Mouse (Mus musculus) heart, embryonic 12.5 days (tissue): ENCODE results near the gene Chmp4b. TPM values are rescaled to one million over a fixed set of nuclear protein-coding genes. Genes with fewer than 3 reads are reported as not detected.

Source experiments
- ATAC-seq: fragments of 200-750 bp; cut with Nextera tagmentation; 2 replicates; pipeline ENCODE4 v1.8.0; 2017; ENCODE audit warnings: moderate TSS enrichment, moderate library complexity; ENCODE audit not compliant: insufficient number of reproducible peaks, low FRiP score
- H3K27ac ChIP-seq: fragments of 300-500 bp; sonication (generic); 2 replicates; pipeline ENCODE4 v1.5.1; 2016; ENCODE audit warnings: mild to moderate bottlenecking, moderate library complexity; ENCODE audit not compliant: poor library complexity, severe bottlenecking
- H3K27me3 ChIP-seq: fragments of 300-500 bp; sonication (generic); replicated peaks from 2 replicates; pipeline ENCODE4 v1.6.1; 2016; ENCODE audit warnings: mild to moderate bottlenecking, moderate library complexity
- H3K36me3 ChIP-seq: fragments of 300-500 bp; sonication (generic); 2 replicates; pipeline ENCODE4 v1.6.1; 2016; ENCODE audit warnings: mild to moderate bottlenecking, moderate library complexity
- H3K4me1 ChIP-seq: fragments of 300-500 bp; sonication (generic); replicated peaks from 2 replicates; pipeline ENCODE4 v1.6.1; 2016; ENCODE audit warnings: mild to moderate bottlenecking
- H3K4me2 ChIP-seq: fragments of 300-500 bp; sonication (generic); 2 replicates; pipeline ENCODE4 v1.6.1; 2016; ENCODE audit warnings: mild to moderate bottlenecking, moderate library complexity
- H3K4me3 ChIP-seq: fragments of 300-500 bp; sonication (generic); 2 replicates; pipeline ENCODE4 v1.5.1; 2016; ENCODE audit warnings: mild to moderate bottlenecking
- H3K9ac ChIP-seq: fragments of 300-500 bp; sonication (generic); 2 replicates; pipeline ENCODE4 v1.6.1; 2016; ENCODE audit warnings: mild to moderate bottlenecking, moderate library complexity
- H3K9me3 ChIP-seq: fragments of 300-500 bp; sonication (generic); replicated peaks from 2 replicates; pipeline ENCODE4 v1.6.1; 2016; ENCODE audit warnings: mild to moderate bottlenecking, moderate library complexity
- WGBS: fragments of 180-500 bp; shearing (Covaris S2); methylation state at CpG from one replicate; pipeline ENCODE4 v1.1.7; 2016; 5-methylcytosine and 5-hydroxymethylcytosine counted together
- polyA plus RNA-seq: library from polyadenylated mRNA; unstranded; fragments of >200 nt; fragmentation: Nextera tagmentation; extraction: Ambion mirVana; gene quantifications from 2 replicates; pipeline ENCODE4 v1.2.1, GENCODE M21; 2016

Chmp4b gene
- polyA plus RNA-seq, 1 experiment from 2014 or later = 24.4 TPM

DNA sequence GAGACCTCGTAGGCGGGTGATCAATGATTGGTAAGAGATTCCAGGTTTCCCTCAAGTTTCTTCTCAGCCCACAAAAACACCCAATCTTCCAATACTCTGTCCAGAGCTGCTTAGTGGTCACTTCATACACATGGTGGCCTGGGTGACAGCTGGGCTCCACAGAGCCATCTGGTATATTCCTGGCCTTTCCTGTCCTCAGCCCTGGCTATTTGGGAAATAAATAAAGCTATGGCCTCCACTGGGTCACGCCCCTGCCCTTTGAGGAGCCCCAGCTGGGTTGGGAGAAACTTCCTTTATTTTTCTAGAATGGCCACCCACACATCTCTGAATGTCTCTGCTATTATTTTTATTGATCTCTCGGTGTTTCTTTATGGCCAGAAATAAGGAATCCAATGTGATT is 72.0 kb downstream of the Chmp4b start:
- Histone ChIP-seq H3K4me3 (no peak overlapping the region), H3K4me2 (no peak overlapping the region), H3K27me3 (no peaks in the 10 kb centered on the region), H3K4me1 (no peaks in the 10 kb centered on the region), H3K9me3 (no peaks in the 10 kb centered on the region), H3K36me3 (no peaks in the 10 kb centered on the region), H3K9ac (no peak overlapping the region), H3K27ac (no peak overlapping the region)
- 84% methylated on average over 4 of the region's 4 CpGs for WGBS
- no peak for ATAC-seq

- no peak overlapping the region for H3K9ac ChIP-seq
- no peaks in the 10 kb centered on the region for H3K36me3 ChIP-seq
- 18% methylated on average over 3 of the region's 3 CpGs for WGBS
- H3K9me3 ChIP-seq = no peaks in the 10 kb centered on the region
- no peak for ATAC-seq
- H3K27ac ChIP-seq = no peak overlapping the region
- H3K4me1 ChIP-seq = no peaks in the 10 kb centered on the region
- H3K4me2 ChIP-seq = no peak overlapping the region
- no peaks in the 10 kb centered on the region for H3K27me3 ChIP-seq
- no peak overlapping the region for H3K4me3 ChIP-seq
Measured at GRCm38 (mm10) chr2:154729737-154730136, 78.2 kb downstream of the Chmp4b start.

DNA sequence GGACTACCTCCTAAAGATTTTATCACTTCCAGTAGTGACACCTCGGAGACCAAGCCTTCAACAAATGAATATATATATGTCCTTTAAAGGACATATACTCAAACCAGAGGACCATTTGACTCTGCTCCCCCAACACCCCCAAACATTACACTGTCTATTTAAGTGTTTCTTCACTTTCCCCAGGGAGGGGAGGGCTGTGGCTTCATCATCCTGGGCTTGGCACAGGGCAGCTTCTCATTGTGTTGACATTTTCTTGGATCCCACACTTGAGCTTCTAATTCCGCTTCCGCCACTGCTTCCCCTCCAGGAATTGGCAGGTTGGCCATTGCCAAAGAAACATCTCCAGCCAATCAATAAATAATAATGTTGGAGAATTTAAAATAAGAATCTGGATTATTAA is 79.3 kb downstream of the Chmp4b start:
- ATAC-seq = no peak
- no peaks in the 10 kb centered on the region for H3K4me1 ChIP-seq
- no peaks in the 10 kb centered on the region for H3K36me3 ChIP-seq
- H3K27ac ChIP-seq = no peak overlapping the region
- H3K9ac ChIP-seq = no peak overlapping the region
- no peaks in the 10 kb centered on the region for H3K27me3 ChIP-seq
- WGBS = 67% methylated on average over 3 of the region's 3 CpGs
- H3K4me3 ChIP-seq = no peak overlapping the region
- H3K4me2 ChIP-seq = no peak overlapping the region
- H3K9me3 ChIP-seq = no peaks in the 10 kb centered on the region

GRCm38 (mm10) chr2:154731916-154732315 is 80.4 kb downstream of the Chmp4b start:
- Histone ChIP-seq H3K27ac (no peak overlapping the region), H3K27me3 (no peaks in the 10 kb centered on the region), H3K9me3 (no peaks in the 10 kb centered on the region), H3K4me2 (no peak overlapping the region), H3K4me1 (no peaks in the 10 kb centered on the region), H3K36me3 (no peaks in the 10 kb centered on the region), H3K9ac (no peak overlapping the region), H3K4me3 (no peak overlapping the region)
- ATAC-seq = no peak
- 57% methylated on average over 2 of the region's 2 CpGs for WGBS

DNA sequence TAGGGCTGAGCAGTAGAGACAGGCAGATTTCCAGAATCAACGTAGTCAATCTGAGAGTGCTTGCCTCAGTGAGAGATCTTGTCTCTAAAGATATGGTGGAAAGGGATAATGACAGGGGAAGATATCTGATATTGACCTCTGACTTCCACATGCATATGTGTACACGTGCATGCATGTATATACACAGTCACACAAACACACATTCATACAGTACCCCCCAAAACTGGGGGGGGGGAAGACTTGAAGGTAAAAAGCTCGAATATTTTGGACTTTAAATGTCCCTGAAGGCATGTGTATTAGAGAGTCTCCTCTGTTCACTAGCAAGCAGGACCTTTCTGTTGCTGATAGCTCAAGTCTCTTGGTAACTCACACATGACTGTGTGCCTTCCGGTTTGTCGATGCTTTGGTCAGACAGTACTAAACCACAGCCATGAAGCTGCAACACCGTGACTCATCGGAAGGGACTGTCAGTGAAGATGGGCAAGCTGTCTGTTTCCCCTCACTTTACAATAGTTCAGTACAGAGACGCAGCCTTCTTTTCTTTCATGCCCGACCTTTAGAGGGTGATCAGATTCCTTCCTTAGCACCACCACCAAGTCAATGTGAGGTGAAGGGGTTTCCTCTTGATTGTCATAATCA is 81.1 kb downstream of the Chmp4b start:
- no peaks in the 10 kb centered on the region for H3K4me1 ChIP-seq
- no peaks in the 10 kb centered on the region for H3K9me3 ChIP-seq
- no peak overlapping the region for H3K27ac ChIP-seq
- ATAC-seq = no peak
- no peak overlapping the region for H3K4me2 ChIP-seq
- no peaks in the 10 kb centered on the region for H3K27me3 ChIP-seq
- H3K9ac ChIP-seq = no peak overlapping the region
- WGBS = 65% methylated on average over 9 of the region's 9 CpGs
- H3K36me3 ChIP-seq = no peaks in the 10 kb centered on the region
- H3K4me3 ChIP-seq = no peak overlapping the region

GRCm38 (mm10) chr2:154734977-154735376 is 83.5 kb downstream of the Chmp4b start:
- H3K4me1 ChIP-seq = no peaks in the 10 kb centered on the region
- no peak overlapping the region for H3K4me3 ChIP-seq
- 65% methylated on average over 9 of the region's 9 CpGs for WGBS
- no peak for ATAC-seq
- no peak overlapping the region for H3K4me2 ChIP-seq
- no peak overlapping the region for H3K9ac ChIP-seq
- H3K36me3 ChIP-seq = no peaks in the 10 kb centered on the region
- H3K9me3 ChIP-seq = no peaks in the 10 kb centered on the region
- no peak overlapping the region for H3K27ac ChIP-seq
- no peaks in the 10 kb centered on the region for H3K27me3 ChIP-seq

- Histone ChIP-seq H3K4me2 (no peak overlapping the region), H3K9me3 (no peaks in the 10 kb centered on the region), H3K9ac (no peak overlapping the region), H3K4me3 (no peak overlapping the region), H3K36me3 (no peaks in the 10 kb centered on the region), H3K27ac (no peak overlapping the region), H3K27me3 (no peaks in the 10 kb centered on the region), H3K4me1 (no peaks in the 10 kb centered on the region)
- 69% methylated on average over 7 of the region's 7 CpGs for WGBS
- no peak for ATAC-seq
Measured at GRCm38 (mm10) chr2:154735416-154735815, 83.9 kb downstream of the Chmp4b start.

DNA sequence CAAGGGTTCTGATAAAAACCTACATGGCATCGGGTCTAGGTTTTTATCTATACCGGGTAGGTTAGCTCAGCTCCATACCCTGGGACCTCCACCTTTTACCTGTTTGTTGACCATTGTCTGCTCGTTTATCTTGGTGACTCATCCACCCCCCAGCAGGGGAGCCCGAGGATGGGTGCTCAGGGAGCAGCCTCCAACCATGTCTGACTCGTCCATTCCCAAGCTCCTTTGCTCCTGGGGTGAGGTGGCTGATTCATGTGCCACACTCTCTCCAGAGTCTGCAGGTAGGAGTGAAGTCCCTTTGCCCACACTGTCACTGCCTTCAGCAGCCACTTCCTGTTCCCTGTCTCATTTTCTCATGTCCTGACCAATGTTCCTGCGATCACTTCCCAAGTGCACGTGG is 84.5 kb downstream of the Chmp4b start:
- H3K36me3 ChIP-seq = no peaks in the 10 kb centered on the region
- H3K4me3 ChIP-seq = no peak overlapping the region
- no peak for ATAC-seq
- H3K4me1 ChIP-seq = no peaks in the 10 kb centered on the region
- H3K9ac ChIP-seq = no peak overlapping the region
- WGBS = 68% methylated on average over 7 of the region's 7 CpGs
- no peaks in the 10 kb centered on the region for H3K9me3 ChIP-seq
- H3K27ac ChIP-seq = no peak overlapping the region
- H3K27me3 ChIP-seq = no peaks in the 10 kb centered on the region
- no peak overlapping the region for H3K4me2 ChIP-seq

- H3K9ac ChIP-seq = no peak overlapping the region
- H3K36me3 ChIP-seq = no peaks in the 10 kb centered on the region
- no peaks in the 10 kb centered on the region for H3K4me1 ChIP-seq
- no peak overlapping the region for H3K27ac ChIP-seq
- no peaks in the 10 kb centered on the region for H3K27me3 ChIP-seq
- H3K4me3 ChIP-seq = no peak overlapping the region
- no peak overlapping the region for H3K4me2 ChIP-seq
- no peaks in the 10 kb centered on the region for H3K9me3 ChIP-seq
- ATAC-seq = no peak
- whole genome bisulfite sequencing = 84% methylated on average over 5 of the region's 5 CpGs
Measured at GRCm38 (mm10) chr2:154738621-154739020, 87.1 kb downstream of the Chmp4b start.

DNA sequence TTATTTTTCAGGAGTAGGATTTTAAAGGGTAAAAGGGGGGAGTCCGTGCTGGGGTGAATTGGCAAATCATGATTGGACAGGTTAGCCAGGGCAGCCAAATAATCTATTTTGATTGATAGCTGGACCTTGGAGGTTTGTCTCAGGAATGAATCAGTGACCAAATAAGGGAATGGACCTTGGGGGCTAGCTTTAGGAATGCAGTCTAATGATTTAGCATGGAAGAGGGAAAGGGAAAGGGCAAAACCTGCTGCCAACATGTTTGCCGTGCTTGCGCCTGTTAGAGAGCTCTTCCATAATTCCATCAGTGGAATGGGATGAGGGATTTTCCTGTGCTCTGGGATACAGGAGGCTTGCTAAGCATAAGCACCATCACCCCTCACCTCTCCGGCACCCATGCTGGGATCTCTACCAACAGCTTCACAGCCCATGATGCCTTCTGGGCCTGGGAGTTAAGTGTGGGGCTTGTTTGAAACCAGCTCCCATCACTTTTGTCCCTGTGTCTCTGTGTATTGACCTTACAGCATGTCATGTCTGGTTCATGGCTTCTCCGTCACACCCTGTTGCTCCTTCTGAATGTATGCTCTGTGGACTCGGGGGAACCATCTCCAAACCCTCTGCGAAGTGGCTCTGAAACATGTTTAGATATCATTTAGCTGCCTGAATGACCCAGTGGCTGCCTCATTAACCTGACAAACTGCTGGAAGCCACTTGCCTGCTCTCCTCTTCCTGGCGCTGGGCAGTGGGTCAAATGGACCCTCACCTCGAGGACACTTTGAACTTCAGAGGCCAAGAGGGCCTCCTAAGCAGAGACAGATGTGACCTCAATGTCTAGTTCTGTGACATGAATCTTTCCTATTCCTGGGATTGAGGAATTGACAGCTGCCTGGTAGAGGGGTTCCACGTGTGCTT is 91.7 kb downstream of the Chmp4b start:
- Histone ChIP-seq H3K9ac (no peak overlapping the region), H3K4me1 (no peaks in the 10 kb centered on the region), H3K4me2 (no peak overlapping the region), H3K27ac (no peak overlapping the region), H3K27me3 (no peaks in the 10 kb centered on the region), H3K9me3 (no peaks in the 10 kb centered on the region), H3K36me3 (no peaks in the 10 kb centered on the region), H3K4me3 (no peak overlapping the region)
- WGBS = 71% methylated on average over 10 of the region's 10 CpGs
- no peak for ATAC-seq

GRCm38 (mm10) chr2:154743915-154744314 is 92.4 kb downstream of the Chmp4b start:
- Histone ChIP-seq H3K4me3 (no peak overlapping the region), H3K27ac (no peak overlapping the region), H3K4me1 (no peaks in the 10 kb centered on the region), H3K9ac (no peak overlapping the region), H3K36me3 (no peaks in the 10 kb centered on the region), H3K4me2 (no peak overlapping the region), H3K9me3 (no peaks in the 10 kb centered on the region), H3K27me3 (no peaks in the 10 kb centered on the region)
- 74% methylated on average over 4 of the region's 4 CpGs for whole genome bisulfite sequencing
- no peak for ATAC-seq
